ENCODE assay signal across 25 mouse cellular contexts in the genomic region with DNA sequence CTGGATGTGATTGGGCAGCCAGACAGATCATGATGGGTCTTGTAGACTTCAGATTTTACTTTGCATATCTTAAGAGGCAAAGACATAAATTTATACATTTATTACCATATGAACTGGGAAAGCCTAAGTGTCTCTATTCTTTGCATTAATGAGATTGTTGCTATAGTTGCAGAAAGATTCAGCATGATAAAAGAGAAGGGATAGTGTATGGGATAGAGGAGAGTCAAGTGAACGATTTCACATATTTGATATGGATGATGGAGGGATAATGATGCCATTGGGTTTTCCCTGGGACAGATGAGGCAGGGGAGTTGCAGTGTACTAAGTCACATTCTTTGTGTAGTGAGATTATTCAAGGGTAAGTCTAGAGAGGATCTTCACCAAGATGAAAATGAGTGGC.
DNase-seq lines count a peak whose midpoint lies in the region; ATAC-seq and TF ChIP-seq lines count a peak whose summit lies in the region.
"Had no signal": no experiment of that assay in that cellular context is flagged by ENCODE, and none has a peak within 500 bp of the region (broad histone marks: within the 10 kb centered on the region; RNA-seq: fewer than 3 reads in every experiment).

No protein-coding gene starts in this region.

- no peak overlapping the region for H3K4me2 ChIP-seq in forebrain, embryonic 13.5 days
- H3K4me2 ChIP-seq in midbrain, embryonic 11.5 days = no peak overlapping the region
- H3K4me2 ChIP-seq in midbrain, postnatal 0 days (ENCODE audit: low read depth, low read length, poor library complexity, severe bottlenecking) = no peak overlapping the region
- no peak overlapping the region for H3K4me2 ChIP-seq in forebrain, postnatal 0 days (ENCODE audit: low read depth)
- no peak overlapping the region for H3K4me2 ChIP-seq in intestine, postnatal 0 days (replicated peaks; ENCODE audit: low read depth)
- H3K4me2 ChIP-seq: heart, embryonic 12.5 days; heart, embryonic 15.5 days; hindbrain, embryonic 13.5 days; intestine, embryonic 15.5 days had no signal

- no peaks in the 10 kb centered on the region for H3K4me1 ChIP-seq in forebrain, embryonic 13.5 days
- H3K4me1 ChIP-seq in forebrain, embryonic 10.5 days = no peaks in the 10 kb centered on the region
- no peaks in the 10 kb centered on the region for H3K4me1 ChIP-seq in midbrain, embryonic 11.5 days (ENCODE audit: control insufficient read depth, insufficient read depth, low read length)
- H3K4me1 ChIP-seq in midbrain, postnatal 0 days (ENCODE audit: insufficient read depth, low read length) = no peaks in the 10 kb centered on the region
- no peaks in the 10 kb centered on the region; a peak in 1 of 4 replicates for H3K4me1 ChIP-seq in MEL (ENCODE audit: control insufficient read depth in 1 of 2, insufficient read depth in 2 of 2, low read length in 2 of 2)
- no peaks in the 10 kb centered on the region for H3K4me1 ChIP-seq in forebrain, postnatal 0 days (ENCODE audit: insufficient read depth)
- no peaks in the 10 kb centered on the region for H3K4me1 ChIP-seq in intestine, postnatal 0 days (replicated peaks; ENCODE audit: control insufficient read depth, insufficient read depth, low read length)
- H3K4me1 ChIP-seq: heart, embryonic 12.5 days; heart, embryonic 15.5 days; hindbrain, embryonic 10.5 days; hindbrain, embryonic 13.5 days; intestine, embryonic 15.5 days had no signal

- no peaks in the 10 kb centered on the region for H3K79me2 ChIP-seq in MEL (ENCODE audit: control insufficient read depth, insufficient read depth, low read length, poor library complexity)

- 83% methylated on average over 1 of the region's 1 CpGs for WGBS in forebrain, embryonic 13.5 days
- WGBS in forebrain, embryonic 10.5 days = 88% methylated on average over 1 of the region's 1 CpGs
- 77% methylated on average over 1 of the region's 1 CpGs for WGBS in midbrain, embryonic 11.5 days
- WGBS in midbrain, postnatal 0 days = 38% methylated on average over 1 of the region's 1 CpGs
- 75% methylated on average over 1 of the region's 1 CpGs for WGBS in forebrain, postnatal 0 days
- 90% methylated on average over 1 of the region's 1 CpGs for WGBS in intestine, postnatal 0 days

- TF ChIP-seq EP300 in MEL (IDR thresholded peaks at IDR 0.05; ENCODE audit: low read depth in 1 of 2, low read length in 2 of 2) = no peak

- no peaks in the 10 kb centered on the region for H3K27me3 ChIP-seq in forebrain, embryonic 13.5 days
- H3K27me3 ChIP-seq in forebrain, embryonic 10.5 days (ENCODE audit: poor library complexity, severe bottlenecking) = no peaks in the 10 kb centered on the region
- no peaks in the 10 kb centered on the region for H3K27me3 ChIP-seq in midbrain, embryonic 11.5 days (ENCODE audit: control insufficient read depth, insufficient read depth, low read length)
- no peaks in the 10 kb centered on the region for H3K27me3 ChIP-seq in midbrain, postnatal 0 days (ENCODE audit: insufficient read depth, low read length)
- no peaks in the 10 kb centered on the region for H3K27me3 ChIP-seq in MEL (ENCODE audit: control insufficient read depth in 1 of 2, insufficient read depth in 2 of 2, low read length in 2 of 2)
- H3K27me3 ChIP-seq in forebrain, postnatal 0 days (ENCODE audit: insufficient read depth, low read length) = no peaks in the 10 kb centered on the region
- no peaks in the 10 kb centered on the region for H3K27me3 ChIP-seq in intestine, postnatal 0 days (replicated peaks; ENCODE audit: control insufficient read depth, insufficient read depth, low read length)
- H3K27me3 ChIP-seq: CH12.LX; heart, embryonic 12.5 days; heart, embryonic 15.5 days; hindbrain, embryonic 13.5 days; intestine, embryonic 15.5 days had no signal

- no peak for DNase-seq in forebrain, embryonic 10.5 days (ENCODE audit: extremely low spot score, low spot score)
- DNase-seq in midbrain, embryonic 11.5 days (ENCODE audit: low spot score, missing footprints) = peak; percentile 83
- no peak for DNase-seq in midbrain, postnatal 0 days (ENCODE audit: low spot score)
- no peak for DNase-seq in MEL (ENCODE audit: low read depth, low spot score)
- no peak for DNase-seq in forebrain, postnatal 0 days
- DNase-seq: adrenal gland, adult 8-10 months; adrenal gland, postnatal 25 days; cerebellum, adult 18-20 months; cerebellum, adult 9-10 months; cerebellum, postnatal 14 days; gastrocnemius, postnatal 25 days; heart, adult 18-20 months; heart, postnatal 10 days; heart, postnatal 36 days had no signal

- ATAC-seq in forebrain, embryonic 13.5 days = peak; percentile 48; the same call in 1 of the 2 replicates
- ATAC-seq in midbrain, embryonic 11.5 days (ENCODE audit: low FRiP score) = no peak
- no peak for ATAC-seq in midbrain, postnatal 0 days (ENCODE audit: low FRiP score)
- peak; percentile 72; the same call in 1 of the 2 replicates for ATAC-seq in forebrain, postnatal 0 days
- ATAC-seq in intestine, postnatal 0 days = no peak
- ATAC-seq: activated CD4-positive, CD25-positive, alpha-beta regulatory T cell, adult 4 months; hindbrain, embryonic 16.5 days; intestine, embryonic 15.5 days had no signal

- H3K27ac ChIP-seq in forebrain, embryonic 13.5 days = no peak overlapping the region
- H3K27ac ChIP-seq in forebrain, embryonic 10.5 days = no peak overlapping the region
- H3K27ac ChIP-seq in midbrain, embryonic 11.5 days (ENCODE audit: low read depth, low read length) = no peak overlapping the region
- H3K27ac ChIP-seq in midbrain, postnatal 0 days (ENCODE audit: low read depth, low read length) = no peak overlapping the region
- no peak overlapping the region for H3K27ac ChIP-seq in MEL (ENCODE audit: control insufficient read depth, low read depth, low read length)
- H3K27ac ChIP-seq in forebrain, postnatal 0 days (ENCODE audit: low read depth, low read length) = no peak overlapping the region
- no peak overlapping the region for H3K27ac ChIP-seq in intestine, postnatal 0 days (ENCODE audit: low read depth, low read length)
- H3K27ac ChIP-seq: heart, embryonic 15.5 days; hindbrain, embryonic 10.5 days; hindbrain, embryonic 13.5 days; intestine, embryonic 15.5 days had no signal

- no peaks in the 10 kb centered on the region for H3K36me3 ChIP-seq in forebrain, embryonic 13.5 days (ENCODE audit: poor library complexity, severe bottlenecking)
- peaks cover 28% of the 10 kb centered on the region for H3K36me3 ChIP-seq in forebrain, embryonic 10.5 days (replicated peaks)
- H3K36me3 ChIP-seq in midbrain, embryonic 11.5 days (ENCODE audit: control insufficient read depth, insufficient read depth, low read length) = peaks cover 2% of the 10 kb centered on the region; the same call in 1 of the 2 replicates
- H3K36me3 ChIP-seq in midbrain, postnatal 0 days (ENCODE audit: insufficient read depth, low read length) = no peaks in the 10 kb centered on the region; the same call in 1 of the 2 replicates
- peaks cover 2 to 8% of the 10 kb centered on the region in 2 experiments; a peak in 2 of 4 replicates for H3K36me3 ChIP-seq in MEL (ENCODE audit: control insufficient read depth in 1 of 2, insufficient read depth in 2 of 2, low read length in 2 of 2)
- H3K36me3 ChIP-seq in forebrain, postnatal 0 days (ENCODE audit: insufficient read depth) = no peaks in the 10 kb centered on the region
- no peaks in the 10 kb centered on the region for H3K36me3 ChIP-seq in intestine, postnatal 0 days (ENCODE audit: control insufficient read depth, insufficient read depth)
- H3K36me3 ChIP-seq: intestine, embryonic 15.5 days had no signal

- no peak overlapping the region for H3K9ac ChIP-seq in forebrain, embryonic 13.5 days
- no peak overlapping the region for H3K9ac ChIP-seq in midbrain, embryonic 11.5 days (ENCODE audit: low read length)
- no peak overlapping the region for H3K9ac ChIP-seq in midbrain, postnatal 0 days (replicated peaks; ENCODE audit: low read length, poor library complexity, severe bottlenecking)
- H3K9ac ChIP-seq in MEL (ENCODE audit: control insufficient read depth, low read depth, low read length, poor library complexity, severe bottlenecking) = no peak overlapping the region
- no peak overlapping the region for H3K9ac ChIP-seq in forebrain, postnatal 0 days
- H3K9ac ChIP-seq in intestine, postnatal 0 days (ENCODE audit: low read depth, low read length) = no peak overlapping the region
- H3K9ac ChIP-seq: heart, embryonic 12.5 days; heart, embryonic 15.5 days; hindbrain, embryonic 13.5 days; intestine, embryonic 15.5 days had no signal

- H3K4me3 ChIP-seq in forebrain, embryonic 13.5 days = no peak overlapping the region
- H3K4me3 ChIP-seq in forebrain, embryonic 10.5 days = no peak overlapping the region
- H3K4me3 ChIP-seq in midbrain, embryonic 11.5 days (ENCODE audit: low read depth, low read length) = no peak overlapping the region
- no peak overlapping the region for H3K4me3 ChIP-seq in midbrain, postnatal 0 days (ENCODE audit: low read depth, low read length)
- no peak overlapping the region for H3K4me3 ChIP-seq in MEL (ENCODE audit: control insufficient read depth in 1 of 2, insufficient read depth in 1 of 2, low read depth in 2 of 2, low read length in 2 of 2)
- H3K4me3 ChIP-seq in forebrain, postnatal 0 days (ENCODE audit: low read depth, low read length) = no peak overlapping the region
- H3K4me3 ChIP-seq in intestine, postnatal 0 days (ENCODE audit: low read depth, low read length) = no peak overlapping the region
- H3K4me3 ChIP-seq: heart, embryonic 12.5 days; heart, embryonic 15.5 days; hindbrain, embryonic 10.5 days; hindbrain, embryonic 13.5 days; intestine, embryonic 15.5 days had no signal

- TF ChIP-seq CTCF in midbrain, postnatal 0 days (IDR thresholded peaks at IDR 0.05) = no peak
- no peak for TF ChIP-seq CTCF in MEL (IDR thresholded peaks at IDR 0.05 in 2 of 3, conservative IDR thresholded peaks at IDR 0.05 in 1 of 3; ENCODE audit: control insufficient read depth in 1 of 3, insufficient read depth in 1 of 3, low read depth in 2 of 3, low read length in 3 of 3, poor library complexity in 1 of 3, severe bottlenecking in 1 of 3)
- TF ChIP-seq CTCF in forebrain, postnatal 0 days (IDR thresholded peaks at IDR 0.05; ENCODE audit: low read depth) = no peak
- no peak for TF ChIP-seq CTCF in intestine, postnatal 0 days (IDR thresholded peaks at IDR 0.05; ENCODE audit: low read depth)

- no peak for TF ChIP-seq POLR2A in MEL (IDR thresholded peaks at IDR 0.05; ENCODE audit: control insufficient read depth in 1 of 2, insufficient read depth in 1 of 2, low read depth in 1 of 2, low read length in 2 of 2, poor library complexity in 1 of 2)

- H3K9me3 ChIP-seq in forebrain, embryonic 13.5 days (replicated peaks) = no peaks in the 10 kb centered on the region
- no peaks in the 10 kb centered on the region for H3K9me3 ChIP-seq in forebrain, embryonic 10.5 days
- no peaks in the 10 kb centered on the region for H3K9me3 ChIP-seq in midbrain, embryonic 11.5 days (ENCODE audit: control insufficient read depth, low read length)
- H3K9me3 ChIP-seq in midbrain, postnatal 0 days (ENCODE audit: low read length) = no peaks in the 10 kb centered on the region
- no peaks in the 10 kb centered on the region for H3K9me3 ChIP-seq in MEL (replicated peaks; ENCODE audit: insufficient read depth, low read length)
- H3K9me3 ChIP-seq in forebrain, postnatal 0 days (ENCODE audit: low read length) = no peaks in the 10 kb centered on the region
- no peaks in the 10 kb centered on the region for H3K9me3 ChIP-seq in intestine, postnatal 0 days (ENCODE audit: control insufficient read depth)
- H3K9me3 ChIP-seq: G1E; heart, embryonic 12.5 days; heart, embryonic 15.5 days; hindbrain, embryonic 10.5 days; hindbrain, embryonic 13.5 days; intestine, embryonic 15.5 days had no signal

- TF ChIP-seq RAD21 in MEL (IDR thresholded peaks at IDR 0.05; ENCODE audit: low read depth, low read length) = no peak

Comparison
In these comparisons a context has a peak if more than half of its experiments do, and no peak if none do; other contexts are left out.
1. ATAC-seq: peak in forebrain, embryonic 13.5 days (single experiment) and forebrain, postnatal 0 days (single experiment); none in midbrain, embryonic 11.5 days (single experiment), midbrain, postnatal 0 days (single experiment) and intestine, postnatal 0 days (single experiment).